Mouse (Mus musculus): ENCODE measurements around the gene Gm21818.
"Not testable (repeated sequence)": the region's sequence is repeated elsewhere in the genome, so short reads cannot be mapped to it uniquely, and the experiment has no call there.

- TF ChIP-seq ZNF384 (IDR thresholded peaks at IDR 0.05; ENCODE audit: low read depth, low read length); HCFC1 (IDR thresholded peaks at IDR 0.05; ENCODE audit: borderline replicate concordance, insufficient read depth, low read length): not testable (repeated sequence)
These were observed 22.4 kb upstream of the Gm21818 start for GRCm38 (mm10) chr13:120149660-120150407.
